Mouse (Mus musculus): Measurements from ENCODE around the gene Evx1. TPM values are rescaled to one million over a fixed set of nuclear protein-coding genes. Genes with fewer than 3 reads are reported as not detected.

Gene Evx1
- polyA plus RNA-seq, 1 experiment from 2014 or later, result not detected

GRCm38 (mm10) chr6:52268756-52269155, 44.5 kb upstream of the Evx1 start:
- Histone ChIP-seq H3K4me1 (ENCODE audit: control insufficient read depth, insufficient read depth, low read length) (no peaks in the 10 kb centered on the region), H3K36me3 (ENCODE audit: control insufficient read depth, insufficient read depth, low read length) (no peaks in the 10 kb centered on the region), H3K4me3 (ENCODE audit: low read depth, low read length) (no peak overlapping the region), H3K9ac (ENCODE audit: low read length) (no peak overlapping the region), H3K4me2 (ENCODE audit: low read length) (no peak overlapping the region), H3K9me3 (replicated peaks; ENCODE audit: control insufficient read depth, low read length) (no peaks in the 10 kb centered on the region), H3K27me3 (replicated peaks; ENCODE audit: control insufficient read depth, insufficient read depth, low read length) (peaks cover 95% of the 10 kb centered on the region), H3K27ac (ENCODE audit: low read depth, low read length) (no peak overlapping the region)
- ATAC-seq (no peak), DNase-seq (ENCODE audit: low spot score) (no peak)
- 3% methylated on average over 3 of the region's 3 CpGs for WGBS

- no peak overlapping the region for H3K4me3 ChIP-seq (ENCODE audit: low read depth, low read length)
- ATAC-seq (0 out of 2 replicates have a peak, but pooled peaks have one; percentile 32), DNase-seq (ENCODE audit: low spot score) (peak; percentile 83)
- WGBS, result 3% methylated on average over 23 of the region's 23 CpGs
- no peak overlapping the region for H3K9ac ChIP-seq (ENCODE audit: low read length)
- H3K9me3 ChIP-seq (replicated peaks; ENCODE audit: control insufficient read depth, low read length), result no peaks in the 10 kb centered on the region
- peaks cover 95% of the 10 kb centered on the region for H3K27me3 ChIP-seq (replicated peaks; ENCODE audit: control insufficient read depth, insufficient read depth, low read length)
- H3K27ac ChIP-seq (ENCODE audit: low read depth, low read length), result no peak overlapping the region
- H3K36me3 ChIP-seq (ENCODE audit: control insufficient read depth, insufficient read depth, low read length), result no peaks in the 10 kb centered on the region
- no peaks in the 10 kb centered on the region for H3K4me1 ChIP-seq (ENCODE audit: control insufficient read depth, insufficient read depth, low read length)
- H3K4me2 ChIP-seq (ENCODE audit: low read length), result no peak overlapping the region
Observed at GRCm38 (mm10) chr6:52270494-52271480, 42.5 kb upstream of the Evx1 start.

- 3% methylated on average over 21 of the region's 22 CpGs for WGBS
- DNase-seq (ENCODE audit: low spot score), result no peak
Observed at GRCm38 (mm10) chr6:52272766-52273655, 40.3 kb upstream of the Evx1 start.

GRCm38 (mm10) chr6:52273656-52274280, 39.5 kb upstream of the Evx1 start:
- Histone ChIP-seq H3K4me3 (ENCODE audit: low read depth, low read length) (no peak overlapping the region), H3K27ac (ENCODE audit: low read depth, low read length) (no peak overlapping the region), H3K36me3 (ENCODE audit: control insufficient read depth, insufficient read depth, low read length) (no peaks in the 10 kb centered on the region), H3K4me2 (ENCODE audit: low read length) (no peak overlapping the region), H3K9ac (ENCODE audit: low read length) (no peak overlapping the region), H3K4me1 (ENCODE audit: control insufficient read depth, insufficient read depth, low read length) (no peaks in the 10 kb centered on the region), H3K27me3 (replicated peaks; ENCODE audit: control insufficient read depth, insufficient read depth, low read length) (peaks cover 95% of the 10 kb centered on the region), H3K9me3 (replicated peaks; ENCODE audit: control insufficient read depth, low read length) (no peaks in the 10 kb centered on the region)
- DNase-seq (ENCODE audit: low spot score) (no peak), ATAC-seq (no peak)
- 1% methylated on average over 22 of the region's 22 CpGs for WGBS

More at GRCm38 (mm10) chr6:52272766-52273655, 40.3 kb upstream of the Evx1 start:
- H3K27ac ChIP-seq (ENCODE audit: low read depth, low read length), result no peak overlapping the region
- ATAC-seq, result no peak
- no peaks in the 10 kb centered on the region for H3K4me1 ChIP-seq (ENCODE audit: control insufficient read depth, insufficient read depth, low read length)
- H3K27me3 ChIP-seq (replicated peaks; ENCODE audit: control insufficient read depth, insufficient read depth, low read length), result peaks cover 98% of the 10 kb centered on the region
- no peaks in the 10 kb centered on the region for H3K36me3 ChIP-seq (ENCODE audit: control insufficient read depth, insufficient read depth, low read length)
- H3K9me3 ChIP-seq (replicated peaks; ENCODE audit: control insufficient read depth, low read length), result no peaks in the 10 kb centered on the region
- no peak overlapping the region for H3K9ac ChIP-seq (ENCODE audit: low read length)
- no peak overlapping the region for H3K4me2 ChIP-seq (ENCODE audit: low read length)
- H3K4me3 ChIP-seq (ENCODE audit: low read depth, low read length), result no peak overlapping the region

GRCm38 (mm10) chr6:52274576-52274975, 38.7 kb upstream of the Evx1 start:
- DNase-seq (ENCODE audit: low spot score), result no peak
- H3K36me3 ChIP-seq (ENCODE audit: control insufficient read depth, insufficient read depth, low read length), result no peaks in the 10 kb centered on the region
- H3K9ac ChIP-seq (ENCODE audit: low read length), result no peak overlapping the region
- H3K9me3 ChIP-seq (replicated peaks; ENCODE audit: control insufficient read depth, low read length), result no peaks in the 10 kb centered on the region
- H3K4me3 ChIP-seq (ENCODE audit: low read depth, low read length), result no peak overlapping the region
- no peaks in the 10 kb centered on the region for H3K4me1 ChIP-seq (ENCODE audit: control insufficient read depth, insufficient read depth, low read length)
- peaks cover 93% of the 10 kb centered on the region for H3K27me3 ChIP-seq (replicated peaks; ENCODE audit: control insufficient read depth, insufficient read depth, low read length)
- ATAC-seq, result no peak
- WGBS, result 1% methylated on average over 11 of the region's 11 CpGs
- no peak overlapping the region for H3K4me2 ChIP-seq (ENCODE audit: low read length)
- H3K27ac ChIP-seq (ENCODE audit: low read depth, low read length), result no peak overlapping the region

GRCm38 (mm10) chr6:52275563-52276280, 37.6 kb upstream of the Evx1 start:
- Histone ChIP-seq H3K4me1 (ENCODE audit: control insufficient read depth, insufficient read depth, low read length) (no peaks in the 10 kb centered on the region), H3K9me3 (replicated peaks; ENCODE audit: control insufficient read depth, low read length) (no peaks in the 10 kb centered on the region), H3K27ac (ENCODE audit: low read depth, low read length) (no peak overlapping the region), H3K4me2 (ENCODE audit: low read length) (no peak overlapping the region), H3K4me3 (ENCODE audit: low read depth, low read length) (no peak overlapping the region), H3K27me3 (replicated peaks; ENCODE audit: control insufficient read depth, insufficient read depth, low read length) (peaks cover 82% of the 10 kb centered on the region), H3K9ac (ENCODE audit: low read length) (no peak overlapping the region), H3K36me3 (ENCODE audit: control insufficient read depth, insufficient read depth, low read length) (no peaks in the 10 kb centered on the region)
- WGBS, result 6% methylated on average over 8 of the region's 8 CpGs
- no peak for DNase-seq (ENCODE audit: low spot score)
- no peak for ATAC-seq

GRCm38 (mm10) chr6:52276382-52276781, 36.9 kb upstream of the Evx1 start:
- peaks cover 81% of the 10 kb centered on the region for H3K27me3 ChIP-seq (replicated peaks; ENCODE audit: control insufficient read depth, insufficient read depth, low read length)
- no peak overlapping the region for H3K9ac ChIP-seq (ENCODE audit: low read length)
- no peak for ATAC-seq
- DNase-seq (ENCODE audit: low spot score), result no peak
- no peaks in the 10 kb centered on the region for H3K36me3 ChIP-seq (ENCODE audit: control insufficient read depth, insufficient read depth, low read length)
- no peak overlapping the region for H3K4me3 ChIP-seq (ENCODE audit: low read depth, low read length)
- under 1% methylated on average over 6 of the region's 6 CpGs for WGBS
- H3K4me2 ChIP-seq (ENCODE audit: low read length), result no peak overlapping the region
- H3K27ac ChIP-seq (ENCODE audit: low read depth, low read length), result no peak overlapping the region
- no peaks in the 10 kb centered on the region for H3K4me1 ChIP-seq (ENCODE audit: control insufficient read depth, insufficient read depth, low read length)
- no peaks in the 10 kb centered on the region for H3K9me3 ChIP-seq (replicated peaks; ENCODE audit: control insufficient read depth, low read length)

- no peaks in the 10 kb centered on the region for H3K9me3 ChIP-seq (replicated peaks; ENCODE audit: control insufficient read depth, low read length)
- WGBS, result 9% methylated on average over 5 of the region's 5 CpGs
- H3K27ac ChIP-seq (ENCODE audit: low read depth, low read length), result no peak overlapping the region
- H3K4me2 ChIP-seq (ENCODE audit: low read length), result no peak overlapping the region
- H3K4me1 ChIP-seq (ENCODE audit: control insufficient read depth, insufficient read depth, low read length), result no peaks in the 10 kb centered on the region
- H3K4me3 ChIP-seq (ENCODE audit: low read depth, low read length), result no peak overlapping the region
- H3K36me3 ChIP-seq (ENCODE audit: control insufficient read depth, insufficient read depth, low read length), result no peaks in the 10 kb centered on the region
- H3K27me3 ChIP-seq (replicated peaks; ENCODE audit: control insufficient read depth, insufficient read depth, low read length), result peaks cover 77% of the 10 kb centered on the region
- DNase-seq (ENCODE audit: low spot score) (no peak), ATAC-seq (no peak)
- H3K9ac ChIP-seq (ENCODE audit: low read length), result no peak overlapping the region
Observed at GRCm38 (mm10) chr6:52276920-52277319, 36.4 kb upstream of the Evx1 start.
